Mouse (Mus musculus) kidney, postnatal 14 days (tissue): ENCODE measurements around the gene Kcnn4.
A peak's percentile ranks its signal among the peaks of the same experiment; 100 is the strongest.

Source experiments
- DNase-seq: peaks from one replicate; pipeline ENCODE4 v3.0.0; 2022; ENCODE audit warnings: mixed read lengths

Gene Kcnn4

DNA sequence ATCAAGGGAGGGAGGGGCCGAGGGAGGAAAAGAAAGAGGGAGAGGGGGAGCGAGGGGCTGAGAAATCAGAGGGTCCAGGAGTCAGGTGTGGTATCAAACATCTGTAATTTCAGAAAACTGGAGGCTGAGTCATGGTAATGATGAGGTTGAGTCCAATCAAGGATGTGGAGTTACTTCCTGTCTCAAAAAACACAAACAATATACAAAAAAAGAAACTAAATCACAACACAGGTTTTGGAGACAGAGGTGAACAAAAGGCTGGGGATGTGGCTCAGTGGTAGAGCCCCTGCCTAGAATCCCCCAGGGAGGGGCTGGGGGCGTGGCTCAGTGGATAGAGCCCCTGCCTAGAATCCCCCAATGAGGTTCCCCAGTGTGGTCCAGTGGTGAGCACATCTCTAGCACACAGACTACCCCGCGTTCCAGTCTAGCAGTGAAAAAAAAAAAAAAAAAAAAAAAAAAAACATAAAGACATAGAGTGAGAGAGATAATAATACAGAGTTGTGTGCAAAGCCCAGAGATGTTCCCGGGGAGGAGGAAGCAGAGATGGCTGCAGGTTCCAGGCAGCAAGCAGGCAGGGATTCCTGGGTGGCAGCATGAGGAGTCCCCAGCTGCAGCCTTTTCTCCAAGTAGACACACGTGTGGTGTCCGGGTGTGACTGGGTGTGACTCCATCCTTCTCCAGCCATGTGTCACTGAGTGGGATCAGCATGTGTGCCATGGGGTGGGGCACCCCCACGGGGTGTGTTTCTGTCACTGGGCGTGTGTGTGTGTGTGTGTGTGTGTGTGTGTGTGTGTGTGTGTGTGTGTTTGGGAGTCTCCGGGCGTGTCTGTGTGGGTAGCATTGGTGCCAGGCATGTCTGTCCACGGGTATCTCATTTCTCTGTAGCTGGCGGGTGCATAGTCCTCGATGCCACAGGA lies 3.1 kb upstream of the Kcnn4 start:
- DNase-seq, result no peak

DNA sequence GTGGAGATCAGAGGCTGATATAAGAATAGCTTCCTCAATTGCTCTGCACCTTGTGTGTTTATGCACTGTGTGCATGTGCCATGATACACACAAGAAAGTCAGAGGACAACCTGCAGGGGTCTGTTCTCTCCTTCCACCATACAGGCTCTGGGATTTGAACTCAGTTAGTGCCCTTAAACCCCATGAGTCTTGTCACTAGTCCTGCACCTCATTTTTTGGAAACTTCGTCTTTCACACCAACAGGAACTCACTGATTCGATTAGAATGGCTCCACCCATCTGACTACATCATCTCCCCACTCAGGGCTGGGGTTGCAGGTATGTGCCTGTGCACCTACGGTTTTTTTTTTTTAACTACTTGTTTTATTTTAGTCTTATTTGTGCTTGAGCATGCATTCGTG lies 1.8 kb upstream of the Kcnn4 start:
- no peak for DNase-seq

DNA sequence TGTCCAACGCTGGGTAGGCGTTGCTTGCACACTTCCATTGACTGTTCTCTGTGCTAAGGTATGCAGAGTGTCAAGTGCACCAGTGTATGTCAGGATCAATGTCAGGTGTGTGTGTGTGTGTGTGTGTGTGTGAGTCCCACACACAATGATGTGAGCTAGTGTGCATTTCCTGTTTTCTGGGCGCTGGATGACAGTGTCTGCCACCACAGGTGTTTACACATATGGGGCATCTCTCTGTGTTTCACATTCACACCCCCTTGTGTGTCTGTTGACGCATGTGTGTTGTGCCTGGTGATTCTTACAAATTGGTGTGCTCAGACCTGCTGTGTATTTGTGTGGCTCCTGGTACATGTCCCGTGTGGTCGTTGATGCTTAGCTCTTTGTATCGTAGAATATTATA lies 1.1 kb upstream of the Kcnn4 start:
- no peak for DNase-seq

DNA sequence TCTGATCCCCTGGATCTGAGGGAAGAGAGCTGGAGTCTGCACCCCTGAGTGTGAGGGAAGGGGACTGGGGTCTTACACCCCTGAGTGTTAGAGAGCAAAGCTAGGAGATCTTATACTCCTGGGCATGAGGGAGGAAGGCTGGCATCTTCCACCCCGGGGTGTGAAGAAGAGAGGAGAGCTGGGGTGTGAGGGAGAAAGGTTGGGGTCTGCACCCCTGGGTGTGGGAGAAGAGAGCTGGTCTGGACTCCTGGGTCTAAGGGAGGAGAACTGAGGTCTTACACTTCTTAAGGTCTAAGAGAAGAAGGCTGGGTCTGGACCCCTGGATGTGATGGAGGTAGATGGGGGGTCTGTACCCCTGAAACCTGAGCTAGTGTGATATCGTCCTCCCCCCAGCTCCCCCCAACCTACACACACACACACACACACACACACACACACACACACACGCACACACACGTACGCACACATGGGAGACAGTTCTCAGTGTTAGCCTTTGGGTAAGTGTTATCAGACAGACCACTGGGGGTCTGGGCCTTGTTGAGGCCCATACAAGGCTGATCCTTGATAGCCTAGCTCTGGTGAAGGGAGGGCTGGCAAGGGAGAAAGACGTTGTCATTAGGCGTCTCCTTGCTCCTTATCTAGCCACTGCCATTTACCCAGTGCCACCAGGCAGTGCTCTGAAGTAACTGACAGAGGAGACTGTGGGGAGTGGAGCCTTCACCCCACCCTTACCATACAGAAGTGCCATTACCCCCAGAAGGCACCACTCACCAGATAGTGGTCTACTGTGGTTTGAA lies 1.1 kb downstream of the Kcnn4 start:
- no peak for DNase-seq

DNA sequence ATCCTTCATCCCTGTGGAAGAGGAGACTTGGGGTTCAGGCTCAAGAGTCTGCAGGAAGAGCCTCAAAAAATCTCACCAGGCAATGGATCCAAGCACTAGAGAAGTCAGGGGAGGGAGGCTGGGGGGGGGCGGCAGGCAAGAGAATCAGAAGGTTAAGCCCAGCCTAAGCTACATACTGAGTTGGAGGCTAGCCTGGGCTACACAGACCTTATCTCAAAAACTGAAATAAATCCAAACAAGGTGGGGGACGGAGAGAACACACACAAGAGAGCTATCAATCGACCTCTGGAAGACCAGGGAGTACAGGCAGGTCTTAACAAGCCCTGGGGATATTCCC lies 1.7 kb downstream of the Kcnn4 start:
- DNase-seq, result no peak

DNA sequence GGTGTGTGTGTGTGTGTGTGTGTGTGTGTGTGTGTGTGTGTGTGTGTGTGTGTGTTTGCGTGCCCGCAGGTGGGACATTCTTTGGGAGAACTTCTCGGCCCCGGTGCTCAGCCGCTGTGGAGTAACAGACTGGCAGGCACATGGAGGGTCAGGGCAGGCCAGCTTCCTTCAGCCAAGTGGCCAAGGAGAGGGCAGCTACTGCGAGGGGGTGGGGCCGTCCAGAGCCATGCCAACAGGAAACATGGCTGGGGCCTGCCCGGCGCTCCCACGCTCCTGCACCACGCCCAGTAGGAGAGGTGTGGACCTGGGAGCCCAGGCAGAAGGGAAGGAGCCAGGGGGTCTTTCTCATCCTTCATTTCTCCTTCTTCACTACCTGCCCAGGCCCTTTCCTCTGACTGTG lies 2.2 kb downstream of the Kcnn4 start:
- no peak for DNase-seq

DNA sequence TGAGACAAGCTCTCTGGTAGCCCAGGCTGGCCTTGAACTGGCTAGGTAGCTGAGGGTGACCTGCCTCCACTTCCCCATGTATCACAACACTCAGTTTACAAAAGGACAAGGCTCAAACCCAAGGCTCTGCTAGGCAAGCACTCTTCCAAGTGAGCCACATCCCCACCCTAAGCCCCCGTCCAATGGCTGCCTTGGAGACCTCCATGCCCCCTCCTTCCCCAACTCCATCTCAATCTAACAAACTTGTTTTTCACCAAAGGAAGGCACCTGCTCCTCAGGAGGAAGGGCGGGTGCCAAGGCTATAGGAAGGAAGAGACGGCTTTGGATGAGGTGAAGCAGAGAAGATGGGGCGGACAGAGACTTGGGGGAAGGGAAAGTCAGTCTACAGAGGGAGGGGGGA lies 2.7 kb downstream of the Kcnn4 start:
- no peak for DNase-seq

DNA sequence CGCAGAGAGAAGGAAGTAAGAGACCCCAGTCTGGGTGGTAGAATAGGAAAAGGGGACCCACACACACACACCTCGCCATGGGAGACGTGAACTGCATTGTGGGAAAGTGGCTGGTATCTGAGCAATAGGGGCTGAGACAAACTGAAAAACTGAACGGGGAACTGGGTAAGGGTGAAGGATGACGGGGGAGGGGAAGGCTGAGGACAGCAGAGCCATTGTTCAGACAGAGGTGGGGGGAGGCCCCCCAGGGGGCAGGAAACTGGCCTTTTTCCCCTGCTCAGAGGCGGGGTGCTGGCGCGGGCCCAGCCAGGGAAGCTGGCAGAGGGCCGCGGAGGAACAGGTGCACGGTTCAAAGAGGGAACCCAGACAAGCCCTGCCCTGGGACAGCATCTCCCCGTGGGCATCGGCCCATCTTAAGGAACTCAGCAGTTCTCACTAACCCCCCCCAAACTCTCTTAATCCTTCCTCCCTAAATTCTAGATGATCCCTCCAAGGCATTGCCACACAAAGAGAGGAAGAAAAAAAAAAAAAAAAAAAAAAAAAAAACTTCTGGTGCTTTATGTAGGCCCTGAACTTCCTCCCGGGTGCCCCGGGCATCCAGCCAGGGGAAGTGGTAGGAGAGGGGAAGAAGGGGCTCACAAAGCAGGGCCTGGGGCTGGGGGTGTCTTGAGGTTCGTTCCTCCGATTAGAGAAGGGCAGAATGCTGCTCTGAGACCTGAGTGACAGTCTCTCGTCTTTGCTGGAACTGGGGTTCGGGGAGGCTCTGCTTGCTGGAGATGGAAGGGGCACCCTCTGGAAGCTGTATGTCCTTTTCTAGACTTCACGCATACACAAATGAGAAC lies 3.7 kb downstream of the Kcnn4 start:
- DNase-seq, result peak; percentile 40

DNA sequence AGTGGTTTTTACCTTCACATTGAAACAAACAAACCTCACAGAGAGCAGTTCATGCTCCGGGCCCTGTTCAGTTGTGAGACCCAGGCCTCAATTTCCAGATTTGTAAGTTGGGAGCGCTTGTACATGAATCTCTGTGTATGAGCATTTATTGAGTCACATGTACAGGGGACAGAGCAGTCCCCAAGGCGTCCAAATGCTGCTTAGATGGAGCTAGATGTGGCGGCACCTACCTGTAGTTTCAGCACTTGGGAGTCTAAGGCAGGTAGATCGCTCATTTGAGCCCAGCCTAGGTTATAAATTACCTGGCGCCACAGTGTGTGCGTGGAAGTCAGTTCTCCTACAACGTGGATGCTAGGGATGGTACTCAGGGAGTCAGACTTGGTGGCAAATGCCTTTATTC lies 6.4 kb downstream of the Kcnn4 start:
- no peak for DNase-seq

DNA sequence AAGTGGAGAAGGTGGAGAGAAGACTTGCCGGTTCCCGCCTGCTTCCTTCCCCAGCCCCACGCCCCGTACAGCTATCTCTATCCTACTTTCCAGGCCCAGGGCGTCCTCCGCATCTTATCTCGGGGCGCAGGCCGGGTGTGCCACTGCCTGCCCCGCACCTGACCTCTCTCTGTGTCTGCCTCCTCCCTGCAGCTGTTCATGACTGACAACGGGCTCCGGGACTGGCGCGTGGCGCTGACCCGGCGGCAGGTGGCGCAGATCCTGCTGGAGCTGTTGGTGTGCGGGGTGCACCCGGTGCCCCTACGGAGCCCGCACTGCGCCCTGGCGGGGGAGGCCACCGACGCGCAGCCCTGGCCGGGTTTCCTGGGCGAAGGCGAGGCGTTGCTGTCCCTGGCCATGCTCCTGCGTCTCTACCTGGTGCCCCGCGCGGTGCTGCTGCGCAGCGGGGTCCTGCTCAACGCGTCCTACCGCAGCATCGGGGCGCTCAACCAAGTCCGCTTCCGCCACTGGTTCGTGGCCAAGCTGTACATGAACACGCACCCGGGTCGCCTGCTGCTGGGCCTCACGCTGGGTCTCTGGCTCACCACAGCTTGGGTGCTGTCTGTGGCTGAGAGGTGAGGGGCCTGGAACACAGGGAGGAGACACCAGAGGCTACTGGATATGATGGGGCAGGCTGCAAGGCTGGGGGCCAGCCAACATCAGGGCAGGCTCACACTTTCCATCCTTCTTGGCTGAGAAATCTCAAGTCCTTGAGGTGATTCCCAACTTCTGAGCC lies 7.2 kb downstream of the Kcnn4 start:
- no peak for DNase-seq

DNA sequence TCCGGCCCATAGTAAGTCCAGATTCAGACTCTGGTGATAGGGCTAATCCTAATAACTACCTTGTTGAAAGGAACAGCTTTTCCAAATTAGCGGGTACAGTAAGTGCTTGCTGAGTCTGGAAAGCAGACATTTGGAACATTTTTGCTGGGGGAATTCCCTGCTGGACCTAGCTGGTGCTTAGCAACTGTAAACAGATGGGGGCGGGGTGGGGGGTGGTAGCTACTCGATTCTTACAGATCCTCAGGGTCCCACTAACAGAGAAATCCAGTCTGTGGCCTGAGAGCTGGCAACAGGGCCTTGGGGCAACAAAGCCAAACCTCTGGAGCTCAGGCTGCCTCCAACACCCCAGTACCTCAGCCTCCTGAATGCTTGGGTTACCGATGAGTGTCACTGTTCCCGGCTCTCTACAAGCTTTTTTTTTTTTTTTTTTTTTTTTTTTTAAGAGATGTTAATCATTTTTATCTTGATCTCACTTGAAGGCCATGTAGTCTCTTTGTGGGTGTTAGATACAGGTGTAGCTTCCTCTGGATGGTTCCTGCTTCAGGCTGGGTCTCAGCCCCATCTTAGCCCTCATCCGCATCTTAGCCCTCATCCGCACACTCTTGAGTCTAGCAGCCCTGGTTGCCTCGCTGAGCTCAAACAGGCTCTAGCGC lies 8.1 kb downstream of the Kcnn4 start:
- DNase-seq, result no peak

DNA sequence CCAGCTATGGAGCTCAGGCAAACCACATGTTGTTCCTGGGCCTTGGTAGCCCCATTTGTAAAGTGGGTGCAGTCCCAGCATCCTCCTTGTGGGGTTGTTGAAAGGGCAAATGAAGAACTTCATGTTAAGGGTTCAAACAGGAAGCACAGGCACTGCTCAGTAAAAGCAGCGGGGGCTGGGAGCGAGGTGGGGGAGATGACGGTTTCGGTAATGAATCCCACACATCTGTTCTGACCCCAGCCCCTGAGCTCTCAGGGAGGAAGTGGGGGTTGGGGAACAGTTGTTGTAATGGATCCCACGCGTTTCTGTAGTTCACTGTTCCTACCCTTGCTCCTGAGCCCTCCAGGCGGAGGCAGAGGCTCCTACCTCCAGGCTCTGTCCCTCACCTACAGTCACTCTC lies 9.9 kb downstream of the Kcnn4 start:
- DNase-seq, result no peak

DNA sequence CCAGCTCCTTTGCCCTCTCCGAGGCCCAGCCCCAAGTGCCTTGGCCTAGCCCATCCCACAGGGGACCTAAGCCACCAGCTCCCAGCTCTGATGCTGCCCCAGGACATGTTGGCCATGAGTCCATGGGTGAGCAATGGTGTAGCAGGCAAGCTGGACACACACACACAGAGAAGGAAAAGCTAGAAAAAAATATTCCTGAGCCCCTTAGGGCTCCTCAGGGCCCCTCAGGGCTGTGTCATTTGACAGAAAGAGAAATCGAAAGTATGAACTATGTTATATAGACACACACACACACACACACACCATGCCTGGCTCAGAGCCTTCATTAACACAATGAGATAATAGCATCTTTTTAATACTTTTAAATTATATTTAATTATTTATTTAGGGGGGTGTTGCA lies 10.3 kb downstream of the Kcnn4 start:
- DNase-seq, result no peak

DNA sequence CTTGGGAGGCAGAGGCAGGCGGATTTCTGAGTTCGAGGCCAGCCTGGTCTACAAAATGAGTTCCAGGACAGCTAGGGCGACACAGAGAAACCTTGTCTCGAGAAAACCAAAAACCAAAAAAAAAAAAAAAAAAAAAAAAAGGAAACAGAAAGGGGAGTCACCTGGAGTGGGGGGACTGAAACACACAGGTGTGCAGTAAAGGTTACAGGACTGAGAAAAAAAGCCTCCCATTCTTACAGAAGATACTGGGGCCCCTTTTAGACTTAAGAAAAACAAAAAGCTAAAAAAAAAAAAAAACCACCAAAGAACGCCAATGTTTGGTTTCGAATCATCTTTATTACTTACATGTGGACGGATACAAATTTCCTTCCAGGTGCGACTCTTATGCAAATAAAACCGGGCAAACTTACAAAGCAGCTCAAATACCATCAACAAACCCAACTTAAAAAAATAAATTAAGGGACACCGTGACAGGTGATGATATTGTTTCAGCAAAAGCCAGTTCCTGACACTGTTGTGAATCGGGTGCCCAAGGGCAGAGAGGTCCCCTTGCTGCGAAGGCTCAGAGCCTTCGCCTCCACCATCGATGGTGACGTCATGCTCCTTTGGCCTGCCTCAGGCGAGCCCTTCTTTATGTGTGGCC lies 12.8 kb downstream of the Kcnn4 start:
- no peak for DNase-seq

DNA sequence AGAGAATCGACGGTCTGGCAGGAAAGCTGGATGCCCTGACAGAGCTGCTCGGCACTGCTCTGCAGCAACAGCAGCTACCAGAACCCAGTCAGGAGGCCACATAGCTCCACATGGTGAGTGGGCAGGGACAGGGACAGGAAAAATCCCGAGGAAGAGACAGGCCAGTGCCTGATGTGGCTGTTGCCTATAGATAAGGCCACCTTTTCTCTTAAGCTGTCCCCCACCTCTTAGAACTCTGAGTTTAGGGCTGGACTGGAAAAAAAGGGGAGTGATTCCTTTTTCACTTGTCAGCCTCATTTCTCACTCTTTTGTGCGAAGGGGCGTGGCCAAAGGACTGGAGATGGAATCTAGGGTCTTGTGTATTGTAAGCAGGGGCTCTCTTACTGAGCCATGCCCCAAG lies 14.0 kb downstream of the Kcnn4 start:
- DNase-seq, result no peak

DNA sequence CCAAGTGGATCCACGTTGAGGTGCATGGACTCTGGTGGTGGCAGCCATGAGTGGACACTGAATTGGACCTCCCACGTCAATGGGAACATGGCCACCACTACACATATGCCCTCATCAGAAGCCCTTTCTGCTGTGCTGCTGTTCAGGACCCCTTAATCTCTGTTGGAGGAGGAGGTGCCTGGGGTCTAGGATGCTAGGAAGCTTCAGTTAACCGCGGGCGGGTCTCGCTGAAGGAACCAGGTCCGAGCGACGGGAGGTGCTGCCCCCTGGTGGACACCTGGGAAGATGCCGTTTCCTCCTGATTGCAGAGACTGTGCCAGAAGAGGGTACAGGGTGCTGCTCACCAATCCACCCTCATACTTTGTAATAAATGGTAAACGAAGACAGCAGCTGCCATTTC lies 14.8 kb downstream of the Kcnn4 start:
- peak; percentile 57 for DNase-seq

DNA sequence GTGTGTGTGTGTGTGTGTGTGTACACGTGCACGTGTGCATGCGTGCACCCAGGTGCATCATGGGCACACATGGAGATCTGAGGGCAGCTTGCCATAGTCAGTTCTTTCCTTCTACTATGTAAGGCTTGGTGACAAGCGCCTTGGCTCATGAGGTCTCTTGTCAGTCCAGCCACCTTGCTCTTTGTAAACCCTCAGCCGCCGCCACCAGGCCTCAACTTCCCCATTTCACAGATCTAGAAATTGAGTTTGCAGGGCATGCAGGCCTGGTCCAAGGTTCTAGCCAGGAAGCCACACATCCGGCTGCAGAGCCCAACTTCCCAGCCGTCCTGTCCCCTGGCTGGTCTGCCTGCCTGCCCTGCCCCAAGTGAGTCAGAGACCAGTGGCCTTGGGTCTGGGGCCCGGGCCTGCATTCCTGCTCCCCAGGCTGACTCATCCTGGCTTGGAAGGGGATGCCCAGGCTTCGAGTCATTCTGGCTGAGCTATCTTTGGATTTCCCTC lies 17.0 kb downstream of the Kcnn4 start:
- no peak for DNase-seq

DNA sequence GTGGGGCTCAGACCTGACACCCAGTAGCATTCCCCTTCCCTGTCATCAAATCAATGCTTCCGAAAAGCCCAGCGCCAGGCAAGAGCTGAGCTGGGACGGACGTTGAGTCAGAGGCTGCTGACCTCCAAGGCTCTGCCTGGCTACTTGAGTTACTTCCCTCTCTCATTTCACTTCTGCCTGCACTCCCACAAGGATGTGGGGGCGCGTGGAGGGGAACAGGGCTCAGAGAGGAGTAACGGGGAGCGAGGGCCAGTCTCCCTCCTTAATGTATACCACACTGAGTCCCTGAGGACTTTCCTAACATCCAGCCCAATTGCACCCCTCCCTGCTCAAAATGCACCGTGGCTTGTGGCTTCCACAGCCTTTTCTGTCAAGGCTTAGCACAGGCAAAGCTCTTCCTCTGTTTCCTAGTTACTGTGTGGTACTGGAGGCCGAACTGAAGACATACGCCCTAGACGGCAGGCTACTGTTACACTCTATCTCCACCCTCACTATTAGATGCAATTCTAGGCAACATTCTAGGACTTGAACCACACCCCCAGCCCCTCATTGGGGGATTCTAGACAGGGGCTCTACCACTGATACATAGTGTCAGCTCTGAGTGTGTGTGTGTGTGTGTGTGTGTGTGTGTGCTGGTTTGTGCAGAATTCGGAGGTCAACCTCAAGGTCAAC lies 19.6 kb downstream of the Kcnn4 start:
- DNase-seq, result no peak

DNA sequence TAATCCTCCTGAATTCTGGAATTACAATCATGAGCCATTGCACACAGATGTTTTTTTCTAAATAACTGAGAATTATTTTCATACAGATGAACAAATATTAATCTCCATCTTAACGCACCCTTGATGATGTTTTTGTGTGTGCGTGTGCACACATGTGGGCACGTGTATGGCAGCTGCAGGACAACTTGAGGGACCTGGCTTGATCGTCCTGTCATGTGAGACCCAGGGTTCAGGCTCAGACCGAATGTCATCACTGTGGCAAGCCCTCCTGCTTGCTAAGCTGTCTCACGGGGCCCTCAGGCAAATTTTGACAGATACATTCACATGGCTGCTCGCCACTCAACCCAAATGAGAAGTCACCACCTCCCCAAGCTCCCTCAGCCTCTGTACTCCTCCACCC lies 20.4 kb downstream of the Kcnn4 start:
- no peak for DNase-seq

DNA sequence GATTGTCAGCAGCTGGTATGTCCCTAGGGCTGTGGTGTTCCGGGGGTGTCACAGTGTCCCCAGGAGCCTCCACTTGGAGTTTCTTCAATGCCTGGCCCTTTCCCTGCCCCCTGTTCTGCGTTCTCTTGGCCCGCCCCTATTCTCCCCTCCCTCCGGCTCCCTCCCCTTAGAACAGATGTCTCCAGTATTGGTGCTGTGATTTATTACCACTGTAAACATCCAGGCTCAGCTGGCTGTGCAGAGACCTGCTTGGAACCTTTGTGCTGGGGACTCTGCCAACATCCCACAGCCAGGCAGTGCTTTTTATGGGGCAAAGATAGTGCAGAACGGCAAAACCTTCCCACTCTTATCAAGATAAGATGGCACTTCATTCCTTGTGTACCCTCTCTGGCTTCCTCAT lies 21.0 kb downstream of the Kcnn4 start:
- DNase-seq, result peak; percentile 25

DNA sequence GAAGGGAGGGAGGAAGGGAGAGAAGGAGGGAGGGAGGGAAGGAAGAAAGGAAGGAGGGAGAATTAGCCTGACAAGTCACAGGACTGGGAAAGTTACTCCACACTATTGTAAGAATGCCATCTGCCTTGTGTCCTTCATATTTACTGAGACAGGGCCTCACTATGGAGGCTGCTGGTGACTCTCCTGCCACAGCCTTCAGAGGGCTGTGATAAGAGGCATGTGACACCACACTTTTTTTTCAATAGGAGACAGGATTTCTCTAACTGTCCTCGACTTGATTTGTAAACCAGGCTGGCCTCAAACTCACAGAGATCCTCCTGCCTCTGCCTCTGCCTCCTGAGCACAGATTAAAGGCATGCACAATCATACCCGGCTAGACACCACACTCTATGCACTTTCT lies 21.6 kb downstream of the Kcnn4 start:
- no peak for DNase-seq
